Mouse (Mus musculus): ENCODE results near the gene Arhgap25. TPM values are rescaled to one million over a fixed set of nuclear protein-coding genes. Genes with fewer than 3 reads are reported as not detected.
"Not testable (repeated sequence)": the region's sequence is repeated elsewhere in the genome, so short reads cannot be mapped to it uniquely, and the experiment has no call there.

Gene Arhgap25
- total RNA-seq, 2 experiments from 2014 or later, result 4.4 to 4.6 TPM

DNA sequence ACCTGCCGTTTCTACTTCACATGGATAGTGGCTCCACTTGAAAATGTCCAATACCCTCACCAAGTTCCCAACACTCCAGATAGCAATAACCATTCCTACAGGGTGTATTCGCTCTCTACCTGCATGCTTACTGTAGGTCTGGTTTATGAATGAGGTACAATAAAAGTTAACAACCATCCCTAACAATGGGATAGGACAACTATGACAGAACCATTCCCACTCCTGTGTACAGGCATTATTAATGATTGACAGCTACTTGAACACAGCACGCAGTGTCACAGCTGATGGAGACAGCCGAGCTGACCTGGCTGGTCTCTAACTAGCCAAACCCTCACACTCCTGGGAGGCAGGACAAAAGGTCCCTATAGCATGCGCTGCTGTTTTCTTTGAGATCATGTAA is 4.6 kb upstream of the Arhgap25 start:
- DNase-seq (ENCODE audit: low spot score in 2 of 2), result no peak

- DNase-seq (ENCODE audit: low spot score in 2 of 2), result no peak
These were observed 3.2 kb upstream of the Arhgap25 start for GRCm38 (mm10) chr6:87536270-87536669.

DNA sequence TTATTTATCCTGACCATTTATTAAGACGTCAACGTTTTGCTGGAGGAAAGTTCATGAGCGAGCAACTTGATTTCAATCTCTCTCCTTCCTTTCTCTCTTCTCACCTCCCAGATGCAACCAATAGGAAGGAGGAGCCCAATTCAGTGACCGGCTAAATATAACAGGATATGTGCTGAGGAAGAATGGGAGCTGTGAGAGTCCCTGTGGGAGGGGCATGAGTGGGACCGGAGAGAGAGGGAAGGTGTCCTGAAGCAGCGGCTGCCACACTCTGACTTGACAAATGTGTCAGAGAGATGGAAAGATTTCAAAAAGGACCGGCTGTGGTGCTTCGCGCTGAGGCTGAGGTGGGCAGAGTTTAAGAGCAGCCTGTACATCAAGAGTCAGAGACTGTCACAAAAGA is 2.6 kb upstream of the Arhgap25 start:
- no peak for DNase-seq (ENCODE audit: low spot score in 2 of 2)

- no peak for DNase-seq (ENCODE audit: low spot score in 2 of 2)
These were observed 2.0 kb upstream of the Arhgap25 start for GRCm38 (mm10) chr6:87534855-87535575.

- DNase-seq (ENCODE audit: low spot score in 2 of 2), result no peak
These were observed 1.5 kb downstream of the Arhgap25 start for GRCm38 (mm10) chr6:87531456-87532015.

- DNase-seq (ENCODE audit: low spot score in 2 of 2), result no peak
These were observed 2.7 kb downstream of the Arhgap25 start for GRCm38 (mm10) chr6:87530386-87530785.

DNA sequence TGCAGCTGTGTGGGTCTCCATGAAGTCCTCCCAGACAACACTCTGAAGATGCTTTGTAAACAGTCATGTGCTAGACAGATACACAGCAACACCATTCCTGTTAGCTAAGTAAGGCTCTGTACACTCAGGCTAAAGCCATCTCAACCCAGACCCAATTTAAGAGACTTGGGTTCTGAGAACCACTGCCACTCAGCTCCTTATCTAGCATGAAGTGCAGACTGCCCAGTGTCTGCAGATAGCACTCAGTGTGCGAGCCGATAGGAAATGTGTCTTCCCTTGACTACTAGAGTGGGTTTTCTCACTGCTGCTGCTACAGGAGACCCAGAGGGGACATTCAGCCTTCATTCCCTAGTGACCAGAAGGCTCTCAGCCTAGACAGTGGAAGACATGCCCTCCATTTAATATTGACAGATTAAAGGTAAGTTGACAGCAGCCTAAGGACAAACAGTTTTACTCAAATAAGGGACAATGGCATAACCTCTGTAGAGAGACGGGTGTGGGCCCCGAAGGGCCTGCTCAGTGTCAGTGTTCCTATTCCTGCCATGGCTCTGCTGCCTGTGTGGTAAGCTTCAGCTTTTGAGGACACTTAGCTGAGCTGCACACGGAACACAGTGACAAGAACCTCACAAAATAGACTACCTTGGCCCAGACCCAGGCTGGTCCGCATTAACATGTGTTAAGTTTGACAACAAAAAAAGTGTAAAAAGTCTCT is 5.1 kb downstream of the Arhgap25 start:
- DNase-seq (ENCODE audit: low spot score in 2 of 2), result no peak

DNA sequence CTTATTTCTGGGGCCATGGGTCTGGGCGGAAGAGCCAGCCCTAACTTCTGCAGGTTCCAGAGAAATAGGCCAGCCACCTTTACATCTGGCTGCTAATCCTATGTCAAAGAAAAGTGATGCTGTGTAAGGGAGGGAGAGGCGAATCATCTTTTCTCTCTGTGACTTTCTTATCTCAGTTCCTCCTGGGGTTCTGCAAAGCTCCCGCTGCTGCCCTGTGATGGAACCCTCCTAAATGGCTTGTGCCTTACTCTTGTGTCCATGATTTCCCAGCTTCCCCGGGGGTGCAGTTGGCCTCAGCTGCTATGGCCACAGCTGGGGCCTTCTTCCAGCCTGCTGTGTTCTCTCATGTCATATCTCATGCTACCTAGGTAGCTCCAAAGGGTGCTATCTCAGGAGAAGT is 5.7 kb downstream of the Arhgap25 start:
- no peak for DNase-seq (ENCODE audit: low spot score in 2 of 2)

DNA sequence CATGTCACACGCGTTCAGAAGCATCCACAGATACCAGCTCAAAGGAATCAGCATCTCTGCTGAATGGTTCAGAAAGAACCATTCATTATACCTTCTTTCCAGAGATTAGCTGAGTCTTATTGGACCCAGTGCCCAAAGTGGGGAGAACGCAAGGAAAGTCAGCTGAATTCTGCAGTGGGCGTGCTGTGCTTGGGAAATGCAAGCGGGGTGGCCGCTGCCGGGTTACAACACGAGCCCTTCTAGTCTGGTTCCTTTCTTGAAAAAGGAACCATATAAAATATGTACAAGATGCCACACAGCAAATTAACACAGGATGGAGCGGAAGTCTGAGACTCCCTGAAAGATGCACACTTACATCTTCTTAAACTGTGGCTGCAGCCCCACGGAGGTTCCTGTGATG is 7.9 kb downstream of the Arhgap25 start:
- DNase-seq (ENCODE audit: low spot score in 2 of 2), result no peak

DNA sequence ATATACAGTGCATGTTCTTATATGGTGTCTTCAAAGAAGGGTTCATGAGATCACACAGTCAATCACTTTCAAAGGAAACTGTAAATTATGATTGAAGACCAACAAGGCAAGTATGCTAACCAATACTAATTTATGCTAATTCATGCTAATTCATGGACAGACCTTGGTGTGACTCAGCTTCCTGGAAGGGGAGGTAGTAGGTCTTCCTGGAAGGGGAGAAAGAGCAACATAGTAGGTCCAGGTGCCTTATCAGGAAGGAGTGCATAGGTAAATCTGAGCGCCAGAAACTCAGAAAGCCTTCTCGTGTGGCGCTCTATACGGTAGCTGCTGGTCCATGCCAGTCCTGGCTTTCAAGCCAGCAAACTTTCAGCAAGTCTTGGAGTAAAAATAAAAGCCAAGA is 8.8 kb downstream of the Arhgap25 start:
- DNase-seq (ENCODE audit: low spot score in 2 of 2), result no peak

GRCm38 (mm10) chr6:87523736-87524135 is 9.3 kb downstream of the Arhgap25 start:
- DNase-seq (ENCODE audit: low spot score in 2 of 2), result no peak

GRCm38 (mm10) chr6:87523085-87523484 is 10.0 kb downstream of the Arhgap25 start:
- no peak for DNase-seq (ENCODE audit: low spot score in 2 of 2)

DNA sequence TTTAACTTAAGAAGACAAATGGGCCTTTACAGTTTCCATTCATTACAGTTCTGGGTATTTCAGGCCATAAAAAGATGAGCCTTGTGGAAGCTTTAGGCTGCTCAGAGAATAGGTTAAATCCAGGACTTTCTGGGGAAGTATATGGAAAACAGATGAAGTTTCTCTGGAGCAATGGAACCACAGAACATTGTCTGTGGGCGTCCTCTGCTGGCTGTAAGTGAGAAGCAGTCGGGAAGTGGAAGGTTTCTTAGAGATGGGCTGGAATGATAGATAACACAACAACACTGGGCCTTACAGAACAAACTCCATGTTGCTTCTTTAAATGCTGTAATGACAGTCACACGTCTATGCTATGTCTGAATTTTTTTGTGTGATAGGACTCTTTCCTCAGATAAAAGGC is 10.8 kb downstream of the Arhgap25 start:
- DNase-seq (ENCODE audit: low spot score in 2 of 2), result peak; percentile 25 to 49

DNA sequence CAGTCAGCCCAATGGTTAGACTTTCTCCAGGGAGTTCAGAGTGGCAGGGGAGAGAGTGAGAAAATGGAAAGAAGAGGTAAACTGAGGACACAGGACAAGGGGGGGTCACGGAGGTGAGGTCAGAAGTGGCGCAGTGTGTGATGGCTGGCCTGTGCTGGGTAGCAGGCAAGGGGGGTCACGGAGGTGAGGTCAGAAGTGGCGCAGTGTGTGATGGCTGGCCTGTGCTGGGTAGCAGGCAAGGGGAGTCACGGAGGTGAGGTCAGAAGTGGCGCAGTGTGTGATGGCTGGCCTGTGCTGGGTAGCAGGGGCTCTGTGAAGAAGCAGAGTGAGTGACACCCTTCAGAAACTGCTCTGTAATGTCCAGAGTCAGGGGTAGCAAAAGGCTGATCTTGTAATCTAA is 11.4 kb downstream of the Arhgap25 start:
- not testable (repeated sequence) for DNase-seq (ENCODE audit: low spot score in 2 of 2)

- no peak for DNase-seq (ENCODE audit: low spot score in 2 of 2)
These were observed 12.5 kb downstream of the Arhgap25 start for GRCm38 (mm10) chr6:87520572-87520971.

- DNase-seq (ENCODE audit: low spot score in 2 of 2), result no peak
These were observed 13.2 kb downstream of the Arhgap25 start for GRCm38 (mm10) chr6:87519809-87520208.

DNA sequence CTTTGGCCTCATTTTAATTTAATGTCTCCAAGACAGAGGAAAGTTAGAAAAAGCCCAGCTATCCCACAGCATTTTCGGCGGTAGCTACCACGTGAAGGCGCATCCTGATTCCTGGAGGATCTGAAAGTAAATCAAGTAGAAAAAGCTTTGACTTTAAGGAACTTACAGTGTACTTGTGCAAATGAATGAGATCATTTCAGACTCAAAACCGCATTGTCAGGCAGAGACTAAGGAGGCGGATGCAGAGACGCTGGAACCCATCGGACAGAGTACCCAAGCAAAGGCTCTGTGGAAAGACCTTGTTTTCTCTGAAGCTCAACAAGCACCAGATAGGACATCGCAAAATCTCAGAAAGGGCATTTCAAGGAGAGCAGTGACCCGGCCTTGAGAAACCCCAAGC is 14.4 kb downstream of the Arhgap25 start:
- no peak for DNase-seq (ENCODE audit: low spot score in 2 of 2)

DNA sequence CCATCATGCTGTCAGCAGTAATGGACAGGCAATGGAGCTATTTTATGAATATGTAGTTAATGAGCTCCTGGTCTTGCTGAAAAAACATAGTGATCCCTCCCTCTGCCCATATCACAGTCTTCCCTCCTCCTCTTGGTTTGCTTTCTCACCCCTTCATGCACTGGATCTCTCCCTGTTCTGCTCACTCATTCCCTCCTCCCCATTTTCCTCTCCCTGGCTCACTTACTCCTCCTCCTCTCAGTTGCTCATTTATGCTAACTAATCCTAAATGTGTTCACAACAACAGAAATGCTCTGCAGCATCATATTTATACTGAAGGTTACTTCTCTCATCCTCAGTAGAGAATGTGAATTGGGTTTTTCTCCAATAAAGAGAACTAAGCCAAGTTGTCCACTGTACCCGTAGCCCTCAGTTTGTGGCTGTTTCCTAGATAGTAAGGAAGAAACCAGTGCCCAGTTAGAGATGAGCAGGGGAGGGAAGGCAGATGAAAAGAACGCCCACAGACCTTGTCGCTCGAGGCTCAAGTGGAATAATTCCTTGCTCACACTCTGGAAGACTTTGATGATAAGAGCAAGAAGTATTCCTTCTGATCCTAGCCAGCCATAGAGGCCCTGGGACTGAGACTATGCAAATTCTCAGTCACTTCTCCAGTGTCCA is 15.2 kb downstream of the Arhgap25 start:
- no peak for DNase-seq (ENCODE audit: low spot score in 2 of 2)

DNA sequence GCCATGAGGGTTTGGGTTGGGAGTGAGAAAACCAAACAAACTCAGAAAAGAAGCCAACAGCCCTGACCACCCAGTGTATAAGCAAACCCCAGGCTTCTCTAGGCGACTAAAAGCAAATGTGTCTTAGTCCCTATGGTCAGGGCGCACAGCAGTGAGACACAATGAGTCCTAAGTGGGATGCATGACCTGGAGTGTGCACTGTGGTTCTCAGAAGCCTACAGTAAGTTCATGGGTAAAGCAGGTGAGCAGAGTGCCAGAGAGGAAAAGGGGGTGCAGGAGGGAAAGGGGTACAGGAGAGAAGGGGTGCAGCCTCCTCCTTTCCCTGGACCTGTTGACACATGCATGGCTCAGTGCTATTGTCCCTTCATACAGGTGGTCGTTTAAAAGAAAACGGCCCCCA is 18.7 kb downstream of the Arhgap25 start:
- DNase-seq (ENCODE audit: low spot score in 2 of 2), result no peak

DNA sequence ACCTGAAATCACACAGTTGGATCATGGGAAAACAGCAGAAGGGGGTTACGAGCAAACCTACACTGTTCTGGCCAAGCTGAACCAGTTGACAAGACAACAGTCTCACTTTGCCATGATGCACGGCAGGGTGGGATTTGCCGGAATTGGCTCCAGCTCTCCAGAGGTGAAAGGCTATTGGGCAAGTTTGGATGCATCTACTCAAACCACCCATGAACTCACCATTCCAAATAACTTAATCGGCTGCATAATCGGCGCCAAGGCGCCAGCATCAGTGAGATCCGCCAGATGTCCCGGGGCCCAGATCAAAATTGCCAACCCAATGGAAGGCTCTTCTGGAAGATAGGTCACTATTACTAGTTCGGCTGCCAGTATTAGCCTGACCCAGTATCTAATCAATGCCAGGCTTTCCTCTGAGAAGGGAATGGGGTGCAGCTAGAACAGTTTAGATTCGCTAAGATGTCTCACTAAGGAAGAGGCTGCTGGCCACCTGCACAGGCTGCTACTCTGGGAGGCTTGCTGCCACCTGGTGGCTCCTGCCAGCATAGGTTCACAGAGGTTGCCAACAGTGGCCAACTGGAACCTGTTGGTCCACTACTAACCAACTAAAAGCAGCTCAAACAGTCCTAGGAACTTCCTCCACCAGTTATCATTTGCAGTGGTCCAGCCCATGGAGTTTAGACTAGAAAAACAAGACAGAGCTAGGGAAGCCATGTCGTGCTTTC is 19.9 kb downstream of the Arhgap25 start:
- DNase-seq (ENCODE audit: low spot score in 2 of 2), result peak in 1 of 2 experiments; percentile 65

GRCm38 (mm10) chr6:87510999-87511398 is 22.1 kb downstream of the Arhgap25 start:
- no peak for DNase-seq (ENCODE audit: low spot score in 2 of 2)
